Mouse (Mus musculus): ENCODE results near the gene Antxr1.

DNA sequence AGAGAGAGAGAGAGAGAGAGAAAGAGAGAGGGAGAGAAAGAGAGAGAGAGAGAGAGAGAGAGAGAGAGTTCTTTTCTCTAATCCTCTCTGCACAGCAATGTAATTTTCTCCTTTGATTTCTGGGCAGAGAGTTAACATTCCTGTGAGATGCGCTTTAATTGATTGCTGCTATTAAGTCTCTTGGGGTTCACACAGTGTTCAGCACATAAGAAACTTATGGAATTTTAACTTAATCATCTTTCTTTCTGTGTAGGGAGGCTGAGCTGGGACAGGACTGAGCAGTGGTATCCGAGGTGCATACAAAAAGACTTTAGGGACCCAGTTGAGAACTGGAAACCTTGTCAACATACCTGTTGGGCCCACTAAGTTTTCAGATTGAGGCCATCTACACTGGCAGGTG lies 132.6 kb downstream of the Antxr1 start:
- TF ChIP-seq POLR2A (IDR thresholded peaks at IDR 0.05; ENCODE audit: insufficient read depth, low read depth, low read length), result no peak
- no peak for TF ChIP-seq CTCF (IDR thresholded peaks at IDR 0.05; ENCODE audit: insufficient read depth, low read depth, low read length)

All from olfactory bulb, adult 2 months (tissue).